Mouse (Mus musculus) E14TG2a.4 (cell line): ENCODE measurements around the gene Nhlh2.

ENCODE experiments used
- CTCF ChIP-seq: conservative IDR thresholded peaks from 2 replicates; pipeline ENCODE4 v1.5.1; 2014; ENCODE audit warnings: low read length
- NANOG ChIP-seq: IDR thresholded peaks from 2 replicates; pipeline ENCODE4 v1.6.1; 2014; ENCODE audit warnings: borderline replicate concordance, low read length, mixed read lengths

- peak; percentile 46 for TF ChIP-seq CTCF
- no peak for TF ChIP-seq NANOG
These were observed 50.2 kb downstream of the Nhlh2 start for GRCm38 (mm10) chr3:102060065-102060464.
